Comparison of ENCODE assay signal across 8 mouse cellular contexts in the genomic region with DNA sequence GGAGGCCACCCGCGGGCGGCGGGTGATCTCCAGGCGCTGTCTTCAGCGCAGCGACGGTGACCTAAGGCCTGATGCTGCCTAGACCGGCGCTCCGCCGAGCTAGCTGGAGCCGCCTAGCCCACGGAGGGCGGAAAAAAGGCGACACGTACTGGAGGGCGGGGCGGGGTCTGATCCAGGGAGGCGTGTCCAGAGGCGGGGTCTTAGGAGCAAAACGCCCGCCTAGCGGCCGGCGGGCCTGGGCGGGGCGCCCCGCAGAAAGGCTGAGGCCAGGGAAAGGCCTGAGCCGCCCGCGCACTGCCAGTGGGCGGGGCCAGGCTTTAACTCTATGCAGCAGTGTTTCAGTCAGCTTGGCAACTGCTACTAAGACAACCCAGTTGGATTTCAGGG. TPM values are rescaled to one million over a fixed set of nuclear protein-coding genes. Genes with fewer than 3 reads are reported as not detected.
A peak's percentile ranks its signal among the peaks of the same experiment; 100 is the strongest.
DNase-seq lines count a peak whose midpoint lies in the region; ATAC-seq and TF ChIP-seq lines count a peak whose summit lies in the region.

A gene (minus strand): TSS at position 140 of the 387 bp plus-strand sequence.

- TF ChIP-seq CTCF in forebrain, postnatal 0 days (IDR thresholded peaks at IDR 0.05; ENCODE audit: low read depth) = peak; percentile 37; the same call in 1 of the 2 replicates
- TF ChIP-seq CTCF in testis, adult 2 months (IDR thresholded peaks at IDR 0.05; ENCODE audit: control insufficient read depth, insufficient read depth, insufficient replicate concordance, low read depth, low read length) = no peak

- TF ChIP-seq POLR2A in testis, adult 2 months (IDR thresholded peaks at IDR 0.05; ENCODE audit: control insufficient read depth, low read depth, low read length) = peak; percentile 56; the same call in 1 of the 2 replicates

- ATAC-seq in forebrain, postnatal 0 days = peak; percentile 95
- peak; percentile 98 for ATAC-seq in neural tube, embryonic 14.5 days (ENCODE audit: low read depth)

- H3K27ac ChIP-seq in forebrain, postnatal 0 days (ENCODE audit: low read depth, low read length) = peak within 1 kb of the TSS; percentile 93
- H3K27ac ChIP-seq in neural tube, embryonic 14.5 days (ENCODE audit: low read depth, low read length) = peak within 1 kb of the TSS; percentile 85
- peak within 1 kb of the TSS; percentile 46 for H3K27ac ChIP-seq in testis, adult 2 months (ENCODE audit: control insufficient read depth, insufficient read depth, low read depth, low read length)

- 3% methylated on average over 32 of the region's 33 CpGs for WGBS in forebrain, postnatal 0 days
- under 1% methylated on average over 27 of the region's 33 CpGs for WGBS in neural tube, embryonic 14.5 days

- H3K27me3 ChIP-seq in forebrain, postnatal 0 days (ENCODE audit: insufficient read depth, low read length) = no peaks in the 10 kb centered on the region
- H3K27me3 ChIP-seq in neural tube, embryonic 14.5 days (ENCODE audit: control insufficient read depth, insufficient read depth, low read length) = no peaks in the 10 kb centered on the region
- no peaks in the 10 kb centered on the region for H3K27me3 ChIP-seq in testis, adult 2 months (ENCODE audit: control insufficient read depth, insufficient read depth, low read length)

- H3K9ac ChIP-seq in forebrain, postnatal 0 days = peak within 1 kb of the TSS; percentile 90
- H3K9ac ChIP-seq in neural tube, embryonic 14.5 days (replicated peaks; ENCODE audit: low read depth, low read length) = peak within 1 kb of the TSS; percentile 77

- H3K4me3 ChIP-seq in forebrain, postnatal 0 days (ENCODE audit: low read depth, low read length) = peak within 1 kb of the TSS; percentile 83
- peak within 1 kb of the TSS; percentile 75 for H3K4me3 ChIP-seq in neural tube, embryonic 14.5 days (ENCODE audit: low read depth, low read length)
- peak within 1 kb of the TSS; percentile 86 for H3K4me3 ChIP-seq in testis, adult 2 months (ENCODE audit: control insufficient read depth, low read depth, low read length)

- DNase-seq in MEL-GATA-1-ER (ENCODE audit: extremely low read depth, low read depth) = peak; percentile 60
- peak; percentile 89 for DNase-seq in cerebellum, adult 8-10 months
- peak; percentile 92 for DNase-seq in forebrain, postnatal 0 days
- peak; percentile 93 to 95 for DNase-seq in heart, postnatal 36 days
- peak; percentile 85 to 92 for DNase-seq in layer of hippocampus, adult 18-20 months (ENCODE audit: low spot score in 2 of 2)
- peak; percentile 92 to 94 for DNase-seq in lung, adult 18-20 months

- no peaks in the 10 kb centered on the region for H3K9me3 ChIP-seq in forebrain, postnatal 0 days (ENCODE audit: low read length)
- no peaks in the 10 kb centered on the region for H3K9me3 ChIP-seq in neural tube, embryonic 14.5 days (ENCODE audit: control insufficient read depth, low read length)

- intact Hi-C loops in heart, postnatal 36 days (cut with DNase I) = loop anchor here (2.0 to 10.0 kb wide), 2 partner anchors 514 to 590 kb away; no protein-coding TSS in a partner anchor

- H3K4me1 ChIP-seq in forebrain, postnatal 0 days (ENCODE audit: insufficient read depth) = no peaks in the 10 kb centered on the region
- no peaks in the 10 kb centered on the region for H3K4me1 ChIP-seq in neural tube, embryonic 14.5 days (ENCODE audit: control insufficient read depth, insufficient read depth, low read length)
- H3K4me1 ChIP-seq in testis, adult 2 months (ENCODE audit: control insufficient read depth, insufficient read depth, low read length) = no peaks in the 10 kb centered on the region

- peak within 1 kb of the TSS; percentile 76 for H3K4me2 ChIP-seq in forebrain, postnatal 0 days (ENCODE audit: low read depth)
- H3K4me2 ChIP-seq in neural tube, embryonic 14.5 days (ENCODE audit: low read depth, low read length) = peak within 1 kb of the TSS; percentile 58

- no peaks in the 10 kb centered on the region for H3K36me3 ChIP-seq in forebrain, postnatal 0 days (ENCODE audit: insufficient read depth)
- no peaks in the 10 kb centered on the region for H3K36me3 ChIP-seq in neural tube, embryonic 14.5 days (ENCODE audit: control insufficient read depth, insufficient read depth, low read length)
- no peaks in the 10 kb centered on the region for H3K36me3 ChIP-seq in testis, adult 2 months (ENCODE audit: control insufficient read depth, insufficient read depth, low read length)

RNA-seq across cellular contexts. Expression of the gene that starts here (rescaled TPM):
- 21.2 and 26.6 TPM in 2 replicates for total RNA-seq in forebrain, postnatal 0 days (2014; rRNA removed)
- 7.9 and 9.0 TPM in 2 replicates for polyA plus RNA-seq in forebrain, postnatal 0 days (2015; fragmentation: Nextera tagmentation; extraction: Ambion mirVana)
- total RNA-seq in heart, postnatal 36 days (2021) = 1 to 10 TPM; 4.8 to 5.7 TPM
- 10 to 100 TPM; 20.3 to 22.5 TPM for total RNA-seq in layer of hippocampus, adult 18-20 months (2021)
- 9.6 and 12.6 TPM in 2 replicates for polyA plus RNA-seq in neural tube, embryonic 14.5 days (2014; fragmentation: Nextera tagmentation; extraction: Ambion mirVana)
- polyA plus RNA-seq in testis, adult 2 months (2012; rRNA removed) = 0.34 and 0.70 TPM in 2 replicates

Comparison
In these comparisons a context has a peak if more than half of its experiments do, and no peak if none do; other contexts are left out.
1. Peak in every context shown above with its lines: DNase-seq, ATAC-seq, H3K4me3 ChIP-seq and H3K27ac ChIP-seq.